Mouse (Mus musculus): ENCODE measurements at regions not wholly inside any gene's neighbourhood (a gene's known extent, or its start where the extent isn't known, plus 50 kb on each side); places are given as distances from the start of the nearest gene placed in this dataset.

- Histone ChIP-seq H3K4me2 (ENCODE audit: insufficient read depth, low read depth, poor library complexity, severe bottlenecking) (no peak overlapping the region), H3K4me1 (ENCODE audit: control insufficient read depth in 1 of 2, insufficient read depth in 2 of 2) (peaks cover 0 to 7% of the 10 kb centered on the region in 2 experiments; a peak in 2 of 4 replicates), H3K9me3 (replicated peaks; ENCODE audit: low read length) (no peaks in the 10 kb centered on the region), H3K27ac (ENCODE audit: insufficient read depth, low read depth) (no peak overlapping the region), H3K79me2 (replicated peaks; ENCODE audit: control insufficient read depth, extremely low read depth, insufficient read depth, poor library complexity, severe bottlenecking) (no peaks in the 10 kb centered on the region), H3K4me3 (replicated peaks in 1 of 3; ENCODE audit: low read depth in 2 of 3, low read length in 2 of 3, poor library complexity in 1 of 3) (no peak overlapping the region), H3K27me3 (replicated peaks) (no peaks in the 10 kb centered on the region), H3K9ac (ENCODE audit: insufficient read depth, low read depth) (no peak overlapping the region), H3K36me3 (replicated peaks in 1 of 2; ENCODE audit: control insufficient read depth in 1 of 2, insufficient read depth in 1 of 2, low read length in 1 of 2) (no peaks in the 10 kb centered on the region)
- no peak for DNase-seq (ENCODE audit: extremely low read depth)
- TF ChIP-seq MAX (IDR thresholded peaks at IDR 0.05; ENCODE audit: low read length): no peak
- no peak for TF ChIP-seq USF2 (conservative IDR thresholded peaks at IDR 0.05; ENCODE audit: low read depth, low read length)
- no peak for TF ChIP-seq TCF12 (IDR thresholded peaks at IDR 0.05; ENCODE audit: low read depth, low read length)
- TF ChIP-seq SIN3A (IDR thresholded peaks at IDR 0.05; ENCODE audit: low read length): no peak
- no peak for TF ChIP-seq TBP (conservative IDR thresholded peaks at IDR 0.05; ENCODE audit: low read depth, low read length)
- TF ChIP-seq ELF1 (IDR thresholded peaks at IDR 0.05; ENCODE audit: low read depth, low read length): no peak
- no peak for TF ChIP-seq HCFC1 (IDR thresholded peaks at IDR 0.05; ENCODE audit: low read depth, low read length)
- no peak for TF ChIP-seq POLR2AphosphoS2 (IDR thresholded peaks at IDR 0.05; ENCODE audit: low read depth, low read length)
- no peak for TF ChIP-seq JUND (conservative IDR thresholded peaks at IDR 0.05; ENCODE audit: low read depth, low read length)
- TF ChIP-seq MYC (IDR thresholded peaks at IDR 0.05; ENCODE audit: low read depth, low read length): no peak
- TF ChIP-seq PAX5 (IDR thresholded peaks at IDR 0.05; ENCODE audit: low read length): no peak
- no peak for TF ChIP-seq RCOR1 (conservative IDR thresholded peaks at IDR 0.05; ENCODE audit: low read depth, low read length)
- no peak for TF ChIP-seq MEF2A (IDR thresholded peaks at IDR 0.05; ENCODE audit: borderline replicate concordance, low read depth, low read length)
- no peak for TF ChIP-seq EP300 (IDR thresholded peaks at IDR 0.05; ENCODE audit: low read length)
- no peak for TF ChIP-seq BHLHE40 (IDR thresholded peaks at IDR 0.05; ENCODE audit: low read depth, low read length)
- TF ChIP-seq NRF1 (IDR thresholded peaks at IDR 0.05; ENCODE audit: low read depth, low read length): no peak
- no peak for TF ChIP-seq E2F4 (IDR thresholded peaks at IDR 0.05; ENCODE audit: insufficient replicate concordance, low read depth, low read length)
- no peak for TF ChIP-seq CTCF (conservative IDR thresholded peaks at IDR 0.05 in 1 of 2, IDR thresholded peaks at IDR 0.05 in 1 of 2; ENCODE audit: low read depth in 2 of 2, low read length in 2 of 2)
- in situ Hi-C loops (cut with MboI; ENCODE audit: low pct_ligation_motif_present, low pct_unique_long_range_greater_than_20kb, low sequenced_read_pairs) (no loop called here), dilution Hi-C loops (cut with MboI; ENCODE audit: extremely low pct_ligation_motif_present, extremely low pct_unique_long_range_greater_than_20kb, low sequenced_read_pairs) (no loop called here)
These were observed 70.5 kb upstream of the Efemp1 start for GRCm38 (mm10) chr11:28782486-28782885.

- Histone ChIP-seq H3K4me2 (ENCODE audit: insufficient read depth, low read depth, poor library complexity, severe bottlenecking) (no peak overlapping the region), H3K36me3 (replicated peaks in 1 of 2; ENCODE audit: control insufficient read depth in 1 of 2, insufficient read depth in 1 of 2, low read length in 1 of 2) (no peaks in the 10 kb centered on the region), H3K27ac (ENCODE audit: insufficient read depth, low read depth) (no peak overlapping the region), H3K27me3 (replicated peaks) (no peaks in the 10 kb centered on the region), H3K4me1 (ENCODE audit: control insufficient read depth in 1 of 2, insufficient read depth in 2 of 2) (peaks cover 0 to 6% of the 10 kb centered on the region in 2 experiments; a peak in 2 of 4 replicates), H3K79me2 (replicated peaks; ENCODE audit: control insufficient read depth, extremely low read depth, insufficient read depth, poor library complexity, severe bottlenecking) (no peaks in the 10 kb centered on the region), H3K4me3 (replicated peaks in 1 of 3; ENCODE audit: low read depth in 2 of 3, low read length in 2 of 3, poor library complexity in 1 of 3) (no peak overlapping the region), H3K9me3 (replicated peaks; ENCODE audit: low read length) (no peaks in the 10 kb centered on the region), H3K9ac (ENCODE audit: insufficient read depth, low read depth) (no peak overlapping the region)
- dilution Hi-C loops (cut with MboI; ENCODE audit: extremely low pct_ligation_motif_present, extremely low pct_unique_long_range_greater_than_20kb, low sequenced_read_pairs) (no loop called here), in situ Hi-C loops (cut with MboI; ENCODE audit: low pct_ligation_motif_present, low pct_unique_long_range_greater_than_20kb, low sequenced_read_pairs) (no loop called here)
- TF ChIP-seq MAZ (IDR thresholded peaks at IDR 0.05; ENCODE audit: low read depth, low read length) (no peak), BHLHE40 (IDR thresholded peaks at IDR 0.05; ENCODE audit: low read depth, low read length) (no peak), MEF2A (IDR thresholded peaks at IDR 0.05; ENCODE audit: borderline replicate concordance, low read depth, low read length) (no peak), RAD21 (IDR thresholded peaks at IDR 0.05; ENCODE audit: low read depth, low read length) (no peak), RCOR1 (conservative IDR thresholded peaks at IDR 0.05; ENCODE audit: low read depth, low read length) (no peak), IRF4 (IDR thresholded peaks at IDR 0.05; ENCODE audit: low read depth, low read length) (no peak), KAT2A (IDR thresholded peaks at IDR 0.05; ENCODE audit: insufficient replicate concordance, low read length) (no peak), JUND (conservative IDR thresholded peaks at IDR 0.05; ENCODE audit: low read depth, low read length) (no peak), POLR2AphosphoS2 (IDR thresholded peaks at IDR 0.05; ENCODE audit: low read depth, low read length) (no peak), NELFE (IDR thresholded peaks at IDR 0.05; ENCODE audit: low read depth, low read length) (no peak), ZC3H11A (IDR thresholded peaks at IDR 0.05; ENCODE audit: low read depth, low read length) (no peak)
- DNase-seq (ENCODE audit: extremely low read depth): no peak
These were observed 82.2 kb upstream of the Efemp1 start for GRCm38 (mm10) chr11:28770831-28771230.

All from CH12.LX (cell line).